Mouse (Mus musculus) lung, adult 2 months (tissue): ENCODE data around the gene Inpp5k. TPM values are rescaled to one million over a fixed set of nuclear protein-coding genes. Genes with fewer than 3 reads are reported as not detected.

Source experiments
- DNase-seq: peaks from one replicate; pipeline ENCODE4 v3.0.0; 2022
- H3K4me1 ChIP-seq: fragments of 200-500 bp; 2 replicates; pipeline ENCODE4 v1.6.1; 2011; ENCODE audit warnings: low read length; ENCODE audit not compliant: control insufficient read depth, insufficient read depth
- H3K4me3 ChIP-seq: fragments of 200-500 bp; replicated peaks from 2 replicates; pipeline ENCODE3; 2011; ENCODE audit warnings: low read depth, mild to moderate bottlenecking, control low read depth, low read length; ENCODE audit errors: extremely low read depth
- CTCF ChIP-seq: fragments of 200-500 bp; IDR thresholded peaks from 2 replicates; pipeline ENCODE4 v1.5.1; 2011; ENCODE audit warnings: mild to moderate bottlenecking, low read length, control low read depth; ENCODE audit not compliant: insufficient read depth
- POLR2A ChIP-seq: fragments of 200-500 bp; IDR thresholded peaks from 2 replicates; pipeline ENCODE4 v1.6.1; 2011; ENCODE audit warnings: low read depth, mild to moderate bottlenecking, control low read depth, low read length, borderline replicate concordance; ENCODE audit errors: extremely low read depth
- WGBS: fragments of 180-500 bp; shearing (Covaris S2); methylation state at CpG from one replicate; pipeline ENCODE4 v1.1.7; 2018; 5-methylcytosine and 5-hydroxymethylcytosine counted together
- polyA plus RNA-seq: library from polyadenylated mRNA; depleted of rRNA; stranded (reverse); fragments of >200 nt; gene quantifications from 2 replicates; pipeline ENCODE4 v1.2.3, GENCODE M21; 2012

Inpp5k gene
- polyA plus RNA-seq, 1 experiment = 130 TPM

DNA sequence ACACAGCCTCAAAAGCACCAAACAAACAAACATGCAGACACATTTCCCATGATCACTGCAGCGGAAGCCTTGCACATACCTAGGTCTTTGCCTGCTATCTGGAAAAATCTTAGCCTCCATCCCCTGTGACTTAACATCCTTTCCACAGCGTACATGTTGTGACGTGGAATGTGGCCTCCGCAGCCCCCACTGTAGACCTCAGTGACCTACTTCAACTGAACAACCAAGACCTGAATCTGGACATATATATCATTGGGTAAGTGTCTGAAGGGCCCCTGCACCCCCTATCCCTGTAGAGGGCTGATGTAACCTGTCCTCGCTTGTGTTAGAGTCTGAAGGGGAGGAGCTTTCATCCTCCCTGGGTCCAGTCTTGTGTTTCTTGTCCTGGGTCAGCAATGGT lies 2.1 kb downstream of the Inpp5k start:
- peaks cover 40% of the 10 kb centered on the region for H3K4me1 ChIP-seq
- TF ChIP-seq POLR2A (no peak), CTCF (no peak)
- no peak overlapping the region for H3K4me3 ChIP-seq
- WGBS = 80% methylated on average over 5 of the region's 5 CpGs
- DNase-seq = no peak

DNA sequence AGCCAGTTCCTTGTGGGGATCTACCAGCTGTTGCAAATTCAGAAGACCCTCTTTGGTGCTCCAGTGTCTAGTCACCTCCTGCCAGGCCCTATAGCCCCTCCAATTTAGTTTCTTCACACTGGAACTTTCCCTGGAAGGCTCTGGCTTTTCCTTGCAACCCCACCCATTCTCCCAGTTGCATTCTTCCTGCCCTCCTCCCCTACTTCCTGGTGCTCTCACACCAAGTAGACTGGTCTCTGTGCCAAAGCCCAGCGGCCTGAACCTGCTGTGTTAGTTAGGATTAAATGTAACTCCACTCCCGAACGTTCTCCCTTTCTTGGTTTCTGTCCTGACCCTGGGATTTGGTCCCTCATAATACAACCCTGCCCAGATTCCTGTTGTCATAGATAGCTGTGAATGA lies 4.0 kb downstream of the Inpp5k start:
- no peak overlapping the region for H3K4me3 ChIP-seq
- TF ChIP-seq POLR2A = no peak
- TF ChIP-seq CTCF = no peak
- H3K4me1 ChIP-seq = peaks cover 41% of the 10 kb centered on the region
- WGBS = 27% methylated on average over 3 of the region's 3 CpGs
- DNase-seq = no peak

- WGBS = 37% methylated on average over 11 of the region's 11 CpGs
- no peak for DNase-seq
- Histone ChIP-seq H3K4me1 (peaks cover 41% of the 10 kb centered on the region), H3K4me3 (no peak overlapping the region)
- TF ChIP-seq POLR2A (no peak), CTCF (no peak)
These were observed 4.5 kb downstream of the Inpp5k start for GRCm38 (mm10) chr11:75635315-75635714.

DNA sequence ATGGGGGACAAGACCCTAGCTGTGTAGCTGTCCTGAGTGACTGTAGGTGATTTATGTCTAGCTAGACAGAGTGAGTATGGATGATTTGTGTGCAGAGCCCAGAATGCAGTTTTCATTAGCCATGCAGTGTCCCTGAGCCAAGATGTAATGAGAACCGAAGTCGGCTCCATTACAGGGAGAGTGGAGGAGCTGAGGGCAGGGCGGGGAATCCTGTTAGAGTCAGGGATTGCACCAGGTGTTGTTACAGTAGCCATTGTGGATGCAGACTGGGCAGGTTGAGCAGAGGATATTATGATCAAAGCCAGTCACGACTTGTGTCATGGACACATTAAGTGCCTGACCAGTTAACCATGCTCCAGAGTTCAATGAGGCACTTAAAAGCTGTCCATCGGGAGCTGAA lies 12.5 kb downstream of the Inpp5k start:
- WGBS = 80% methylated on average over 5 of the region's 5 CpGs
- TF ChIP-seq POLR2A (no peak), CTCF (no peak)
- Histone ChIP-seq H3K4me3 (no peak overlapping the region), H3K4me1 (peaks cover 2% of the 10 kb centered on the region; the same call in 1 of the 2 replicates)
- DNase-seq = no peak

DNA sequence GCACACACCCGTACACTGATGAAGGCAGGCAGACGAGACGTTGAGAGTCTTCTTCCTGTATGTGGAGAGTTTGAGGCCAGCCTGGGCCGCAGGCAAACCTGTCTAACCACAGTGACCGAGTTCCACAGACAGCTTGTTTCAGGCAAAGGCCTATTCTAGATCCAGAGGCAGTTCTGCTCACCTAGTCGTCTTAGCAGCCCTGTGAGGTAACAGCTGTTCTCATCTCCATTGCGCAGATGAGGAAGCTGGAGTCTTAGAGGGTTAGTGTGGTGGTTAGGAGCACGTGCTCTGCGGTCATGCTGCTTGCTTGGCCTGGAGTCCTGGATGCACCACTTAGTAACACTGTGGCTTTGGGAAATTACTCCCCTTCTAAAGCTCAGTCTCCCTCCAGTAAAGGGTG lies 13.9 kb downstream of the Inpp5k start:
- DNase-seq = no peak
- 67% methylated on average over 9 of the region's 9 CpGs for WGBS
- TF ChIP-seq POLR2A = 0 out of 2 replicates have a peak, but pooled peaks have one; percentile 12
- TF ChIP-seq CTCF = no peak
- H3K4me1 ChIP-seq = peaks cover 6% of the 10 kb centered on the region
- H3K4me3 ChIP-seq = no peak overlapping the region

DNA sequence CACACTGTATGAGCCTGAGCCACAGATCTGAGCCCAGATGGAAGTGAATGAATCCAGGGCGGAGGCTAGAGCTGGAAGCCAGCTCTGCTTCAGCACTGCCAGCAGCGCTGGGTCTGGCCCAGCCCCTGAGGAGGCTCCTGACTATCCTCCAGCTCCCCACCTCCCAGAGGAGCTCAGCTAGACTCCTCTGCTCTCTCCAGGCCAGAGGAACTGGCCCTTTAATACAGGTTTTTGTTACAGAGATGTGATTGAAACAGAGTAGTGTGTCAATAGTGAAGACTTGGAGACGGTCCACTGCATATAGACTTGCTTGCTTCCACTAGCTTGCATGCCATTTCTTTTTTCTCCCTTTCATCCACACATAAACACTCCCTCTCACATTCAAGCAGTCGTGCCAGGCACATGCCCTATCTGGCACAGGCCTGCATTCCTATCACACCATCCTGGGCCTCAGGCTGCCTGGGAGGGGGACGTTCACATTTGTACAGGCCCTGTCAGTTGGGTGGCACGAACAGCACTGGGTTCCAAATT lies 17.0 kb downstream of the Inpp5k start:
- DNase-seq = no peak
- WGBS = 32% methylated on average over 6 of the region's 6 CpGs
- Histone ChIP-seq H3K4me3 (no peak overlapping the region), H3K4me1 (peaks cover 24% of the 10 kb centered on the region)
- TF ChIP-seq CTCF = no peak
- 0 out of 2 replicates have a peak, but pooled peaks have one; percentile 14 for TF ChIP-seq POLR2A

- TF ChIP-seq CTCF (no peak), POLR2A (peak; percentile 60; the same call in 1 of the 2 replicates)
- Histone ChIP-seq H3K4me1 (peaks cover 33% of the 10 kb centered on the region), H3K4me3 (no peak overlapping the region)
- WGBS = 47% methylated on average over 4 of the region's 4 CpGs
- DNase-seq = peak; percentile 45
These were observed 18.4 kb downstream of the Inpp5k start for GRCm38 (mm10) chr11:75649155-75649561.

DNA sequence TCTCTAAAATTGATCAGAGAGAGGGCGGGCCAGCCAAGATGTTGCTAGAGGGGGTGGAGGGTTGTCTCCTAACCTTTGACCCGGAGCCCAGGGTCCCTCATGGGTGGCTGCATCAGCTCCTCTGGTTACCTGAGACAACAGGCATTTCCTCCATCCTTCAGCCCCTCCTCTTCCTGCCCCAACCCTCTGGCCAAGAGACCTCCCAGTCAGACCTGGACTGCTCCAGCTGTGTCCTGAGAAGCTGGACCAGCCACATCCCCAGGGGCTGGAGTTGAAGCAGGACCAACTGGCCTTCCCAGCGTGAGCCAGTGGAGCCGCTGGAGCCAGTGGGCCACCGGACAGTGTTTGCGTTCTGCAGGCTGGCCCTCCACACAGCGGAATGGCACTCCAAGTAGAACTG lies 19.5 kb downstream of the Inpp5k start, which contains the start of gene Myo1c:
TSS of gene Myo1c (plus strand) at position 194 of the 400 bp plus-strand sequence.
- no peak for DNase-seq
- Histone ChIP-seq H3K4me1 (peaks cover 43% of the 10 kb centered on the region), H3K4me3 (peak within 1 kb of the TSS; percentile 92)
- 62% methylated on average over 7 of the region's 7 CpGs for WGBS
- TF ChIP-seq POLR2A (0 out of 2 replicates have a peak, but pooled peaks have one; percentile 39), CTCF (no peak)

DNA sequence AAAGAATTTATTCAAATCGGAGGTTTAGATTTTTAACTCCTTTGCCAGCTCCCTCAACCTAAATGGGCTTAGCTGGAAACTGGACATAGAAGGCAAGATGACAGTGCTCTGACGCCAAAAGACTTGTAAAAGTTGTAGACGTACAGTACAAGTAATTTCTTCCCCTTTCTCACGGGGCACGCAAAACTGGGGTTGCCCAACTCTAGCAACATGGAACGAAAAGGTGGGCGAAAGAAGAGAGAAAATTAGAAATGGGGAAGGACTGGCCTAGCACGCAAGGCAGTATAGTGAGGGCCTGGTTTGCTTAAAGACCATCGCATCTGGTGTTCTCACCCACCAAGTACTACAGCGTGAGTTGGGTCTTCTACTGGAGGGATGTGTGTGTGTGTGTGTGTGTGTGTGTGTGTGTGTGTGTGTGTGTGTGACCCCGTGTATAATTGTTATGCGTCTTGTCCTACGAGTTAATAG lies 20.2 kb downstream of the Inpp5k start:
- no peak for DNase-seq
- TF ChIP-seq POLR2A (no peak), CTCF (no peak)
- H3K4me1 ChIP-seq = peaks cover 43% of the 10 kb centered on the region
- peak overlapping the region; percentile 92 for H3K4me3 ChIP-seq
- WGBS = 31% methylated on average over 13 of the region's 13 CpGs
